Mouse (Mus musculus) v-Abl transformed pro-B cells (cell line): ENCODE data around the gene Pde2a.

Experiments used
- in situ Hi-C, 2 experiments: fragments of 400-800 bp; cut with MboI; formaldehyde crosslinking; loops; one replicate each; pipeline ENCODE4 v1.15.1; 2025; ENCODE audit not compliant: unreplicated experiment in 2 of 2

Gene Pde2a

GRCm38 (mm10) chr7:101449855-101450254, 28.4 kb downstream of the Pde2a start:
- in situ Hi-C loops, result loop anchor here (5.0 kb wide), 1 partner anchor 52 kb away; no protein-coding TSS in a partner anchor

DNA sequence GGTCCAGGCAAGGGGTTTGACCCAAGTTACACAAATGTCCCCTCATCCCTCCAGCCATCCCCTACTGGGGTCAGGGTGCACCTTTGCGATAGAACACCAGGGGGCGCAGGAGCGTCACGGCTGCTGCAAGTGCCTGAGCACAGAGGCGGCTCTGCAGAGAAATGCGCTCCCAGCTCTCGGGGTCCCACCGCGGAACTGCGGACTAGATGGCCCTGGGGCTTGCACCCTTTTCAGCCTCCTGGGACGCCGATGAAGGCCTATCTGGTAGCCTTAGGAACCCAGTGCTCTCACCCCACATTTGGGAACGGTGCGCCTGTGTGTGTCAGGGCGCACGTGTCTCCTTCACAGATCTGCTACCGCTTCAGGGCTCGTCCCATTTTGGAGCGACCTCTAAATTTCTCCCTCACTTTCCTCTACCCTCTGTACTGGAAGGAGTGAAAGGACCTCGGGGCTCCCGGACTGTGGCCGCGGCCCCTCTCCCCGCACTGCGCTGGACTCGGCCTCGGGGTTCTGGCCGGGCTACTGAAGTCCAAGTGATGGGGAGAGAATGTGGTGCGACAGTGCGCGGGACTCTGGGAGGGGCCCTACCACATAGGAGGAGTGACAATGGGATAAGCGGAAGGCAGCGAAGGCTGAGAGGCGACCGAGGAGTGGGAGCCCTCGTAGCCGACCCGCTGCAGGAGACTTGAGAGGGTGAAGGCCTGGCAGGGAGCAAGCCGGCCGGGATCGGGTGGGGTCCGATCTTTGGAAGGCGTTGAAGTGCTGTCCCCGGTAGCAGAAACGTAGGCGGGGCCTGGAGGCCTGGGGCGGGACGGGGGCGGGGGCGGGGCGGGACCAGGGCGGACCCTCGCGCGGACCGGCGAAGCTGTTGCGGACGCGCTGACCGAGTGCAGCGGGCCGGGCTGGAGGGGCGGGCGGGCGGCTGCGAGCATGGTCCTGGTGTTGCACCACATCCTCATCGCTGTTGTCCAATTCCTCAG, 29.2 kb downstream of the Pde2a start:
- in situ Hi-C loops, result loop anchor here (5.0 kb wide), 1 partner anchor 52 kb away; no protein-coding TSS in a partner anchor

DNA sequence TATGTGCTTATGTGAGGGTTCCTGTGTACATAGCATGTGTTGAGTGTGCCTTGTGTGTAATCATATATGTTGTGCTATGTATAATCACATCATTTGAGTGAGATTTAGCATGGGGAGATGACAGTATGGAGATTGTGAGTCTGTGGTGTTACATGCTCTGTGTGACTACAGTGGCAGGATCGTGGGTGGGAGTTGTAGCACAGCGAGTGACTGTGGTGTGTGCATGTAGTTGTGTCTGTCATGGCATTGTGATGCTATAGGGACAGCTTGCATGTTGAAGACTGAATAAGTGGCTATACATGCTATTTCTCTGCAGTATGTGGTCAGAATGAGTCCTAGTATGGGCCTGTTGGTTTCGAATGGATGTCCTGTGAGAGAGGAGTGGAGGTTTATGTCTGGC, 31.2 kb downstream of the Pde2a start:
- in situ Hi-C loops, result loop anchor here (5.0 kb wide), 1 partner anchor 50 kb away; no protein-coding TSS in a partner anchor

GRCm38 (mm10) chr7:101453296-101453695, 31.8 kb downstream of the Pde2a start:
- in situ Hi-C loops, result loop anchor here (5.0 kb wide), 1 partner anchor 49 kb away; no protein-coding TSS in a partner anchor

DNA sequence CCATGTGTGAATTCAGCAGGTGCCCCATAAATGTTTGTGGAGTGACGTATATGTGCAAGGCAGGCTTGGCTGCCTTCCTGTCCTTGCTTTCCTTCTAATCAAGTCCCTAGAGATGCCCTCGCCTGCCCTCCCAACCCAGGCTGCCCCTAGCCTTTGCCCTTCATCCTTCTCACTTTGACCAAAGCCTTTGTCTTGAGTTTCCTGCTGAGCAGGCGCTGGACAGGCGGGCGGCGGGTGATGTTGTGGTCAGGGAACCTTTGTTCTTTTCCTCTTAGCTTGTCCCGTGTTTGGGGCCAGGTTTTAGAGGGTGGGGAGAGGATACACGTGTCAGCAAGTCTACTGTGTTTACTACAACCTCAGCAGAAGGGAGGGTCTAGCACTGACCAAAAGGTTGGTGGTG, 32.2 kb downstream of the Pde2a start:
- in situ Hi-C loops, result loop anchor here (5.0 kb wide), 1 partner anchor 49 kb away; no protein-coding TSS in a partner anchor

- in situ Hi-C loops, result loop anchor here (5.0 kb wide), 1 partner anchor 48 kb away; no protein-coding TSS in a partner anchor
Measured at GRCm38 (mm10) chr7:101454479-101454878, 33.0 kb downstream of the Pde2a start.

- in situ Hi-C loops, result no loop called here
Measured at GRCm38 (mm10) chr7:101455141-101455540, 33.6 kb downstream of the Pde2a start.

DNA sequence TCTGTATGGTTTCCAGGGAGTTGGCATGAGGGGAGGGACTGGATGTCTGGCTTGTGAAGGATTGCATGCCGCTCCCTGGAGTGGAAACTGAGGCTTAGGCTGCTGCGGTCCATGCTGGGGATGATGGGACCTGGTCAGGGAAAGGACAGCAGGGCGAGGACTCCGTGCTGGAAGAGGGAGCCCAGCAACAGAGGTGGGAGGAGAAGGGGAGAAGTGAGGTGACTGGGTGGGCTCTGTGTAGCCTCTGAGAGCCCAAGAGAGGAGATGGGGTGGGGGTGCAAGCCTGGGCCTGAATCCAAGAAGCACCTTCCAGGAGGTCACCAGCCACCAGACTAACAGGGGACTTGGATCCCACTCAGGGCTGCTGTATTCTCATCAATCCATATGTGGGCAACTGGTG, 34.8 kb downstream of the Pde2a start:
- in situ Hi-C loops, result no loop called here

GRCm38 (mm10) chr7:101456789-101457188, 35.3 kb downstream of the Pde2a start:
- in situ Hi-C loops, result no loop called here

- in situ Hi-C loops, result no loop called here
Measured at GRCm38 (mm10) chr7:101457283-101457682, 35.8 kb downstream of the Pde2a start.

DNA sequence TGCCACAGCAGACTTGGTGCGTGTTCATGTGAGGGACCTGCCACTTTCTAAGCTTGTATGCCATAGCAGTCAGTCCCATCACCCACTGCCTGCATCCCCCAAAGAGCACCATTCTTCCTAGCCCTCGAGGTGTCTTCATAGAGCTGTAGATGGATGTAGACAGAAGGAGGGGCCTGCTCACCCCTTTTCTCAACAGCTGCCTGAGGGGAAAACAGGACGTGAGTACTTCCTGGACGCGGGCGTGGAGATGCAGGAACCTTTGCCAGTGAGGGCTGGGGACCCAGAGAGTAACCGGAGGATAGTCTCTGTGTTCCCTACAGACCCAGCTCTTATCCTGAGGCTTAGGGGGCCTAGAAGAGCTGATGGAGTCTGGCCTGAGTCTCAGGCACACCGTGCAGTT, 36.3 kb downstream of the Pde2a start:
- in situ Hi-C loops, result no loop called here

DNA sequence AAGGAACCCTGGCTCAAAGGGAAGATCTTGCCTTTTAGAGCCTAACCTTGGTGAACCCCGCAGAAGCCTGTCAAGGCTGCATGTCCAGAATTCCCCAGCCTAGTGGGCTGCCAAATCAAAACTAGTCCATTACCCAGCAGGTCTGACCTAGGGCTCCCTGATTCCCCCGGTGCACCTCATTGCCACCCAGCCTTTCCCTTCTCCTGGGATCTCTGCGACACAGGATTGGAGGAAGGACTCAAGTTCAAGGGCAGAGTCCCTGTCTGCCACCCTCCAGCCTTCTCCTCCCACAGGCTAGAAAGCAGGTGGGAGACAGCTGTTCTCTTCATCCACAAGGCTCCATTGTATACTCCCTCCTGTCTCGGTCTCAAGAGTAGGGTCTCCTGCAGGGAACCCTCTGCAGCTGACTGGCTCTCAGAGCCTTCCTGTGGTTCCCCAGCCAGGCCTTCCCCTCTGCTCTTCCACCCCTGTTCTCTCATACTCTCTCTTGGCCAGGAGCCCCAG, 36.8 kb downstream of the Pde2a start:
- in situ Hi-C loops, result no loop called here

GRCm38 (mm10) chr7:101459305-101459813, 37.9 kb downstream of the Pde2a start:
- in situ Hi-C loops, result no loop called here

DNA sequence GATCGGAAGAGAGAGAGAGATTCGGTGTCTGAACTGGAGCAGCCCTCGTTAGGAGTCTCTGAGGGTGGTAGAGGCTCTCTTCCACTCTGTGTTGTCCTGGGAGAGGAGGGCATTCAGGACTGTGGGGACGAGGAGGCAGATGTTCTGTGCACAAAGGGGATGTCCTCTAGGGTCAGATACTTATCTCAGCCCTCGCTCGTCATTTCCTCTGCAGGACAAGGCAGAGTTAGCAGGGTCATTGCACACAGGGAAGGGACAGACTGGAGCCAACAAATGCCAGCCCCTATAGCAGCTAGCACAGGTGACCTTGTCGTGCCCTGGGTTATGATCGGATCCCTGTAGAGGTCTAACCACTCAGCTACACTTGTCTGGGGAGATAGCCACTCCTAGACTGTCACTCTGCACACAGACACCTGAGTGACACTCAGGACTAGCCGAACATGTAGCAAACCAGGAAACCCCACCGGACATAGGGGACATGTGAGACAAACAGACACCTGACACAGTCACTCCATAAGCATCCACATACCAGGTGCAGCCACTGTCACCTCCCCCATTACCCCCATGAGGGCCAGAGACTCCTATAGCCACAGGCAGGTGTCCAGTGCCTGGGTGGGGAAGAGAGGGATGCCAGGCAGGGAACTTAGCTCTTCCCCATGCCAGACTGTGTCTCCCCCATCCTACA, 38.6 kb downstream of the Pde2a start:
- in situ Hi-C loops, result no loop called here

DNA sequence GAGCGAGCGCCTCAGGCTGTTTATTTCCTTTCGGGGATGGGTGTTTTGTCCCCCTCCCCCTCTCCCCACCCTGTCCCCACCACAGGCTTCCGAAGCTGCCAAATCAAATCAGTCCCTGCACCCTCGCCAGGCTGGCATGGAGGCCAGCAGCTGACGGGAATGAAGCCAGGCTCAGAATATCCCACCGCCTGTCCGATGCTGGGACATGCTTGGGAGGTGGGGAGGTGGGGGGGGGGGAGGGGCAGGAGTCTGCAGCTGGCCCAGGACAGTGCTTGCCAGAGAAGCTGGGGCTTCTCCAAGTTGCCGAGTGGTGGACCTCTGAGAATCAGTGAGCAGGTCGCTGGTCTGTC, 39.1 kb downstream of the Pde2a start:
- in situ Hi-C loops, result no loop called here

DNA sequence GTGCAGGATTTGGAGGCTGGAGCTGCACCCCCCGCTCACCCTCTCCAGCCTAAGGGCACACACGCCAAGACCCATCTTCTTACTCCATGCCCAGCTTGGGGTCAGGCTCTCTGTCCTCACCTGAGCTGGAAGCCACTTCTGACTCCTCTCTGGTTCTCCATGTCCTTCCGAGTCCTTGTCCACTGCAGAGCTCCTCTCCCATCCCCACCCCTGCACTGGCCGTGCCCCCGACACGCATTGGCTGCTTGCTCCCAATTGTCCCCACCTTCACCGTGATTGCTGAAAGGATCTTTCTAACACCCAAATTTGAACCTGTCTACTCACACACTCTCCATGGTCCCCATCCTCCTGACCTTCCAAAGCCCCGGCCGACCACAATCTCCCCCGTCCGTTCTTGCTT, 40.1 kb downstream of the Pde2a start:
- in situ Hi-C loops, result no loop called here

- in situ Hi-C loops, result no loop called here
Measured at GRCm38 (mm10) chr7:101462327-101463068, 41.0 kb downstream of the Pde2a start.

GRCm38 (mm10) chr7:101463665-101464271, 42.3 kb downstream of the Pde2a start:
- in situ Hi-C loops, result no loop called here

- in situ Hi-C loops, result no loop called here
Measured at GRCm38 (mm10) chr7:101464927-101465326, 43.4 kb downstream of the Pde2a start.

DNA sequence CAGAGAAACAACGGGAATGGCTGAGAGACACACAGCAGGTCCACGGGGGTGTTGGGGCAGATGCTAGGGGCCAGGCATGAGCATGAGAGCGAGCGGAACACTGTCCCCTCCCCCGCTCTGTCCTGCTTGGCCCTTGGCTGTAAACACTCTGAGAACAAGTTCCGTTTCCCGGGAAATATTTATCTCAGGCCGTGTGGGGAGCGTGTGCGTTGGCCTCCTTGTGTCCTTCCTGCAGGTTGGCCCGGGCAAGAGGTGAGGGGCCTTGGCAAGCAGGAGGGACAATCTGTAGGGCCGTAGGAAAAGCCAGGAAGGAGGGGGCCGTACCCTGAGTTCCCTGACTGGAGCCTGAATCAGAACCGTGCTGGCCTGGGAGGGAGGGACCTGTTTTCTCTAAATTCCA, 43.9 kb downstream of the Pde2a start:
- in situ Hi-C loops, result no loop called here
